8 mouse cellular contexts compared by ENCODE assay signal in genomic region chr9:107580501-107581317, GRCm38 (mm10). TPM values are rescaled to one million over a fixed set of nuclear protein-coding genes. Genes with fewer than 3 reads are reported as not detected.
DNase-seq lines count a peak whose midpoint lies in the region; ATAC-seq lines count a peak whose summit lies in the region.

TSS of gene Hyal3 (plus strand) at chr9:107580818.

- peak; percentile 43 for ATAC-seq in heart, embryonic 13.5 days (ENCODE audit: extremely low read depth, insufficient number of reproducible peaks, low FRiP score, low TSS enrichment)
- peak; percentile 78 for ATAC-seq in liver, embryonic 11.5 days (replicated peaks; ENCODE audit: low FRiP score)
- peak; percentile 72 for ATAC-seq in stomach, embryonic 15.5 days (ENCODE audit: insufficient read depth, low FRiP score, low read depth)

- DNase-seq in CD4-positive, CD25-positive, alpha-beta regulatory T cell, adult 2 months (ENCODE audit: low read depth, low spot score) = peak; percentile 92
- DNase-seq in c-Kit-negative CD71-positive TER-119-positive erythroid progenitor cells, embryonic 14.5 days (ENCODE audit: low read depth, low spot score) = peak; percentile 81
- peak; percentile 76 for DNase-seq in fat pad, adult 2 months (ENCODE audit: extremely low read depth, low read depth, low spot score)
- peak; percentile 94 for DNase-seq in kidney, postnatal 10 days
- DNase-seq in liver, embryonic 11.5 days (ENCODE audit: low spot score) = peak; percentile 79
- DNase-seq in naive thymus-derived CD4-positive, alpha-beta T cell, adult 2 months (ENCODE audit: low read depth) = peak; percentile 93

- H3K36me3 ChIP-seq in heart, embryonic 13.5 days = peaks cover 18% of the 10 kb centered on the region
- peaks cover 7% of the 10 kb centered on the region; the same call in 1 of the 2 replicates for H3K36me3 ChIP-seq in liver, embryonic 11.5 days (ENCODE audit: control insufficient read depth, insufficient read depth, low read length)
- 0 out of 2 replicates have a peak, but pooled peaks cover 3% of the 10 kb centered on the region for H3K36me3 ChIP-seq in stomach, embryonic 15.5 days

- peak within 1 kb of the TSS; percentile 94 for H3K27ac ChIP-seq in heart, embryonic 13.5 days (replicated peaks)
- H3K27ac ChIP-seq in liver, embryonic 11.5 days (ENCODE audit: low read depth, low read length) = peak within 1 kb of the TSS; percentile 95
- H3K27ac ChIP-seq in stomach, embryonic 15.5 days = peak within 1 kb of the TSS; percentile 94

- H3K4me1 ChIP-seq in heart, embryonic 13.5 days = peaks cover 56% of the 10 kb centered on the region
- H3K4me1 ChIP-seq in liver, embryonic 11.5 days (replicated peaks; ENCODE audit: control insufficient read depth, insufficient read depth, low read length) = peaks cover 35% of the 10 kb centered on the region
- H3K4me1 ChIP-seq in stomach, embryonic 15.5 days = peaks cover 45% of the 10 kb centered on the region

- H3K4me3 ChIP-seq in heart, embryonic 13.5 days = peak within 1 kb of the TSS; percentile 76
- H3K4me3 ChIP-seq in liver, embryonic 11.5 days (ENCODE audit: low read depth, low read length) = peak within 1 kb of the TSS; percentile 60
- H3K4me3 ChIP-seq in stomach, embryonic 15.5 days (replicated peaks) = peak within 1 kb of the TSS; percentile 56

- no peaks in the 10 kb centered on the region for H3K9me3 ChIP-seq in heart, embryonic 13.5 days
- H3K9me3 ChIP-seq in liver, embryonic 11.5 days (ENCODE audit: control insufficient read depth, low read length) = no peaks in the 10 kb centered on the region
- no peaks in the 10 kb centered on the region for H3K9me3 ChIP-seq in stomach, embryonic 15.5 days

- under 1% methylated on average over 32 of the region's 32 CpGs for whole genome bisulfite sequencing in heart, embryonic 13.5 days
- under 1% methylated on average over 32 of the region's 32 CpGs for WGBS in liver, embryonic 11.5 days
- under 1% methylated on average over 32 of the region's 32 CpGs for WGBS in stomach, embryonic 15.5 days

- peak within 1 kb of the TSS; percentile 87 for H3K9ac ChIP-seq in heart, embryonic 13.5 days
- H3K9ac ChIP-seq in liver, embryonic 11.5 days (ENCODE audit: low read depth, low read length) = peak within 1 kb of the TSS; percentile 86
- peak within 1 kb of the TSS; percentile 50 for H3K9ac ChIP-seq in stomach, embryonic 15.5 days

- peak within 1 kb of the TSS; percentile 93 for H3K4me2 ChIP-seq in heart, embryonic 13.5 days
- peak within 1 kb of the TSS; percentile 89 for H3K4me2 ChIP-seq in liver, embryonic 11.5 days
- peak within 1 kb of the TSS; percentile 79 for H3K4me2 ChIP-seq in stomach, embryonic 15.5 days

- H3K27me3 ChIP-seq in heart, embryonic 13.5 days (replicated peaks) = no peaks in the 10 kb centered on the region
- H3K27me3 ChIP-seq in liver, embryonic 11.5 days (replicated peaks; ENCODE audit: control insufficient read depth, insufficient read depth, low read length) = no peaks in the 10 kb centered on the region
- no peaks in the 10 kb centered on the region for H3K27me3 ChIP-seq in stomach, embryonic 15.5 days (replicated peaks)

RNA-seq across cellular contexts. Expression of gene Hyal3, which starts in this region (rescaled TPM):
- polyA plus RNA-seq in heart, embryonic 13.5 days (2015; fragmentation: Nextera tagmentation; extraction: Ambion mirVana) = 0.48 and 0.68 TPM in 2 replicates
- polyA plus RNA-seq in liver, embryonic 11.5 days (2014; fragmentation: Nextera tagmentation; extraction: Ambion mirVana) = 1.0 and 1.5 TPM in 2 replicates
- polyA plus RNA-seq in stomach, embryonic 15.5 days (2015; fragmentation: Nextera tagmentation; extraction: Ambion mirVana) = 1.1 and 1.7 TPM in 2 replicates

Comparison
In these comparisons a context has a peak if more than half of its experiments do, and no peak if none do; other contexts are left out.
1. Peak in every context shown above with its lines: DNase-seq, ATAC-seq, H3K4me3 ChIP-seq and H3K27ac ChIP-seq.
2. Peak in ATAC-seq, H3K4me3 ChIP-seq, H3K27ac ChIP-seq, H3K9ac ChIP-seq and H3K4me2 ChIP-seq in heart, embryonic 13.5 days; RNA of the gene not detected or under 1 TPM.